Mouse (Mus musculus) ES-E14 (cell line): ENCODE data around the gene Tmem236. TPM values are rescaled to one million over a fixed set of nuclear protein-coding genes. Genes with fewer than 3 reads are reported as not detected.

Experiments used
- DNase-seq: peaks from one replicate; pipeline ENCODE4 v3.0.0-alpha.2; 2013; ENCODE audit warnings: low read depth, low spot score
- H3K27ac ChIP-seq: 2 replicates; pipeline ENCODE4 v1.5.1; 2012; ENCODE audit warnings: low read depth, mild to moderate bottlenecking, low read length, moderate library complexity, mixed read lengths; ENCODE audit not compliant: poor library complexity, insufficient read depth, severe bottlenecking
- H3K36me3 ChIP-seq: 2 replicates; pipeline ENCODE4 v1.6.1; 2012; ENCODE audit warnings: mild to moderate bottlenecking, low read length, moderate library complexity, mixed read lengths; ENCODE audit not compliant: control insufficient read depth, poor library complexity, insufficient read depth, severe bottlenecking
- H3K4me1 ChIP-seq, 2 experiments: fragments of 150-350 bp in 1 of 2; sonication (generic) in 1 of 2; 2 replicates each; pipeline ENCODE4 v1.6.1; 2012; ENCODE audit warnings: low read length in 2 of 2, mild to moderate bottlenecking in 1 of 2, mixed read lengths in 1 of 2; ENCODE audit not compliant: control insufficient read depth in 2 of 2, insufficient read depth in 2 of 2, poor library complexity in 1 of 2
- H3K4me3 ChIP-seq, 2 experiments: fragments of 150-350 bp in 1 of 2; sonication (generic) in 1 of 2; 2 replicates each; pipeline ENCODE4 v1.5.1; 2012; ENCODE audit warnings: low read length in 2 of 2, low read depth in 1 of 2, mild to moderate bottlenecking in 1 of 2, mixed read lengths in 1 of 2; ENCODE audit not compliant: insufficient read depth in 1 of 2, poor library complexity in 1 of 2, severe bottlenecking in 1 of 2
- H3K9ac ChIP-seq: 2 replicates; pipeline ENCODE4 v1.6.1; 2012; ENCODE audit warnings: low read depth, mild to moderate bottlenecking, low read length, mixed read lengths; ENCODE audit not compliant: poor library complexity, insufficient read depth, severe bottlenecking
- H3K9me3 ChIP-seq: fragments of 150-350 bp; sonication (generic); 2 replicates; pipeline ENCODE4 v1.6.1; 2012; ENCODE audit warnings: low read depth, mild to moderate bottlenecking, low read length; ENCODE audit not compliant: control insufficient read depth, insufficient read depth
- CHD2 ChIP-seq: IDR thresholded peaks from 2 replicates; pipeline ENCODE4 v1.6.1; 2014; ENCODE audit warnings: mild to moderate bottlenecking, low read depth, low read length, inconsistent platforms
- HCFC1 ChIP-seq: IDR thresholded peaks from 2 replicates; pipeline ENCODE4 v1.6.1; 2012; ENCODE audit warnings: low read length, inconsistent platforms, borderline replicate concordance; ENCODE audit not compliant: insufficient read depth
- MAFK ChIP-seq: IDR thresholded peaks from 2 replicates; pipeline ENCODE4 v1.6.1; 2014; ENCODE audit warnings: mild to moderate bottlenecking, low read depth, low read length, inconsistent platforms; ENCODE audit not compliant: insufficient read depth
- ZC3H11A ChIP-seq: IDR thresholded peaks from 2 replicates; pipeline ENCODE4 v1.6.1; 2012; ENCODE audit warnings: low read depth, mild to moderate bottlenecking, inconsistent platforms, low read length, borderline replicate concordance
- ZNF384 ChIP-seq: IDR thresholded peaks from 2 replicates; pipeline ENCODE4 v1.6.1; 2012; ENCODE audit warnings: low read depth, low read length, inconsistent platforms
- in situ Hi-C, 2 experiments: fragments of 600-800 bp; cut with MboI; formaldehyde crosslinking; loops; one replicate each; pipeline ENCODE4 v1.15.1; 2025; ENCODE audit warnings: low sequenced_read_pairs in 2 of 2, inconsistent platforms in 1 of 2; ENCODE audit not compliant: unreplicated experiment in 2 of 2
- total RNA-seq: library from RNA; depleted of rRNA; stranded (reverse); fragments of 300-350 nt; gene quantifications from 2 replicates; pipeline ENCODE4 v1.2.3, GENCODE M21; 2012

The Tmem236 gene
- total RNA-seq, 1 experiment, result not detected

GRCm38 (mm10) chr2:14164459-14165030 lies 9.8 kb upstream of the Tmem236 start:
- in situ Hi-C loops, result no loop called here

DNA sequence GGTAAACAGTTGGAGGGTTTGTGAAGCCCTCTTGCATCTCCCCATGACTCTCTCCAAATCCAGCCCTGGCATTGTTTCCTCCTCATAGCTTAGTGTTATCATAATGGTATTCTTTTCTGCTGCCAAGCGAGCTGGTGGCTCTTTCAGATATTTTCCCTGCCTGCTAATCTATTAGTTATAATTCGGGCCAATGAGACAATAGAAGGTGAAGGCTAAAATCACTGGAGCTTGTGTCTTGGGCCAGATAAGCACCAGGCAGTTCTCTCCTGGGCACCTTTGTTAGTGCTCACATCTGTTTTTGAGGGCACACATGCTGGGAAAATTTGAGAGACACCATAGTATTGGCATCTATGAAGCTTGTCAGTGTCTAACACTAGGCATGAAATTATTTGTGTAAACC lies 9.3 kb upstream of the Tmem236 start:
- Histone ChIP-seq H3K36me3 (no peaks in the 10 kb centered on the region), H3K4me1 (no peaks in the 10 kb centered on the region), H3K27ac (no peak overlapping the region), H3K9me3 (no peaks in the 10 kb centered on the region), H3K9ac (no peak overlapping the region), H3K4me3 (no peak overlapping the region)
- DNase-seq, result no peak
- in situ Hi-C loops, result no loop called here
- no peak for TF ChIP-seq ZNF384
- TF ChIP-seq CHD2, result no peak

More at GRCm38 (mm10) chr2:14164459-14165030, 9.8 kb upstream of the Tmem236 start:
- DNase-seq, result no peak
- H3K36me3 ChIP-seq, result no peaks in the 10 kb centered on the region
- no peak overlapping the region for H3K4me3 ChIP-seq
- no peak overlapping the region for H3K27ac ChIP-seq
- no peak for TF ChIP-seq HCFC1
- no peak for TF ChIP-seq CHD2
- TF ChIP-seq MAFK, result no peak
- TF ChIP-seq ZC3H11A, result no peak
- no peak for TF ChIP-seq ZNF384
- no peak overlapping the region for H3K9ac ChIP-seq
- no peaks in the 10 kb centered on the region for H3K4me1 ChIP-seq
- no peaks in the 10 kb centered on the region for H3K9me3 ChIP-seq

DNA sequence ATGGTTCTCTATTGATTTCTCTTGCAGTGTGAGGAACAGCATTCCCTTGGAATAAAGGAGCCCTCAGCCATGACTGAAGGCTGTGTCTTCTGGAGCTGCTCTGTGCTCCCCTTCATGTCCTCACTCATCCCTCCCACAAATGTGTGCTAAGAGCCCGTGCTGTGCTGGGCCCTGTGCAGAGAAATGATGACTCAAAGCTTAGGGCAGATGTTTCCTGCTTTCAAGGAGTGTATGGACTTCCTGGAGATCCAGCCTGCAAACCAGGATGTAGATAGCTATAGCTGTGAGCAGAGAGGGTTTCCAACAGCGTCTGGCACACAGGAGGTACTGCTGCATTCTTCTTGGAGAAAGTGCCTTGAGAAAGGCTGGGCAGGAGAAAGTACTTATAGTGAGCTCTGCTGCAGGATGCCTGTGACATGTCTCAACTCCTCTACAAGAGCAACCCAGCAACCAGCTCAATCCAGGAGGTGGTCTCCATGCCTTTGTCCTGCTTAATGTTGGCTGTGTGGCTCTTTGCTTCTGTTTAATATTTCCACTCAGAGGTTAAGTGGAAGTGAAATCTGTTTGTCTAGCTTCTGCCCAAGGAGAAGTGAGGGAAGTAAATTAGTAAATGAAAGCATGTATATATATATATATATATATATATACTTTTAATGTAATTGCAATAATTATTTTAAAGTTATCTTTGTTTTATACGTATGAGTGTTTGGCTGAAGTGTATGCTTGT lies 8.5 kb upstream of the Tmem236 start:
- in situ Hi-C loops, result no loop called here
- DNase-seq, result no peak
- no peaks in the 10 kb centered on the region for H3K4me1 ChIP-seq
- H3K9ac ChIP-seq, result no peak overlapping the region
- H3K4me3 ChIP-seq, result no peak overlapping the region
- H3K27ac ChIP-seq, result no peak overlapping the region
- no peaks in the 10 kb centered on the region for H3K36me3 ChIP-seq
- no peak for TF ChIP-seq ZNF384
- no peak for TF ChIP-seq CHD2
- no peak for TF ChIP-seq MAFK
- no peak for TF ChIP-seq HCFC1
- no peak for TF ChIP-seq ZC3H11A
- no peaks in the 10 kb centered on the region for H3K9me3 ChIP-seq

DNA sequence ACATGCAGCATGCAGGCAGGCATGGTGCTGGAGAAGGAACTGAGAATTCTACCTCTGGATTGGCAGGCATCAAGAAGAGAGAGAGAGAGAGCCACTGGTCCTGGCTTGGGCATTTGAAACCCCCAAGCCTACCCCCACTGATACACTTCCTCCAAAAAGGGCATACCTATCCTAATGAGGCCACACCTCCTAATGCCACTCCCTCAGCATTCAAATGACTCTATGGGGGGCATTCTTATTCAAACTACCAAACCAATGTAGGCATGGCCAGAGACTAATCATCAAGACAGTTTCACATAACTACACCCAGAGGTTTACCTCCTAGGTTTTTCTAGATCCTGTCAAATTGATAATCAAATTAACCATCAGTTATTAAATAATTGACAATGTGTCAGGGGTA lies 6.6 kb upstream of the Tmem236 start:
- H3K4me1 ChIP-seq, result no peaks in the 10 kb centered on the region
- TF ChIP-seq ZC3H11A (no peak), ZNF384 (no peak)
- H3K9ac ChIP-seq, result no peak overlapping the region
- DNase-seq, result no peak
- in situ Hi-C loops, result no loop called here
- H3K4me3 ChIP-seq, result no peak overlapping the region
- no peak overlapping the region for H3K27ac ChIP-seq
- no peaks in the 10 kb centered on the region for H3K9me3 ChIP-seq
- H3K36me3 ChIP-seq, result no peaks in the 10 kb centered on the region
